Mouse (Mus musculus) forebrain, embryonic 11.5 days (tissue): ENCODE data around the gene Olfr632. TPM values are rescaled to one million over a fixed set of nuclear protein-coding genes. Genes with fewer than 3 reads are reported as not detected.

ENCODE experiments used
- ATAC-seq: fragments of 200-750 bp; cut with Nextera tagmentation; replicated peaks from 2 replicates; pipeline ENCODE4 v1.8.0; 2017; ENCODE audit warnings: moderate TSS enrichment; ENCODE audit not compliant: low FRiP score
- DNase-seq: peaks from one replicate; pipeline ENCODE4 v3.0.0-alpha.2; 2017; ENCODE audit warnings: low spot score
- H3K27ac ChIP-seq: fragments of 300-500 bp; sonication (generic); 2 replicates; pipeline ENCODE4 v1.5.1; 2014; ENCODE audit warnings: low read depth, low read length
- H3K27me3 ChIP-seq: fragments of 300-500 bp; sonication (generic); 2 replicates; pipeline ENCODE4 v1.6.1; 2014; ENCODE audit warnings: mild to moderate bottlenecking, low read length, mixed read lengths; ENCODE audit not compliant: control insufficient read depth, insufficient read depth
- H3K36me3 ChIP-seq: fragments of 300-500 bp; sonication (generic); 2 replicates; pipeline ENCODE4 v1.6.1; 2014; ENCODE audit warnings: mild to moderate bottlenecking, low read length, moderate library complexity, mixed read lengths; ENCODE audit not compliant: control insufficient read depth, insufficient read depth
- H3K4me1 ChIP-seq: fragments of 300-500 bp; sonication (generic); replicated peaks from 2 replicates; pipeline ENCODE4 v1.6.1; 2014; ENCODE audit warnings: low read length, mixed read lengths; ENCODE audit not compliant: control insufficient read depth, insufficient read depth
- H3K4me2 ChIP-seq: fragments of 300-500 bp; sonication (generic); 2 replicates; pipeline ENCODE4 v1.6.1; 2014; ENCODE audit warnings: low read depth, mild to moderate bottlenecking, low read length, moderate library complexity, mixed read lengths; ENCODE audit not compliant: severe bottlenecking
- H3K4me3 ChIP-seq: fragments of 300-500 bp; sonication (generic); 2 replicates; pipeline ENCODE4 v1.5.1; 2014; ENCODE audit warnings: low read depth, low read length
- H3K9ac ChIP-seq: fragments of 300-500 bp; sonication (generic); 2 replicates; pipeline ENCODE4 v1.6.1; 2014; ENCODE audit warnings: low read length
- H3K9me3 ChIP-seq: fragments of 300-500 bp; sonication (generic); 2 replicates; pipeline ENCODE4 v1.6.1; 2016; ENCODE audit warnings: low read length, mixed read lengths; ENCODE audit not compliant: control insufficient read depth
- WGBS: fragments of 180-500 bp; shearing (Covaris S2); extraction: QIAGEN DNeasy Blood & Tissue Kit; methylation state at CpG from one replicate; pipeline ENCODE4 v1.1.7; 2014; 5-methylcytosine and 5-hydroxymethylcytosine counted together
- polyA plus RNA-seq: library from polyadenylated mRNA; unstranded; fragments of >200 nt; fragmentation: Nextera tagmentation; extraction: Ambion mirVana; gene quantifications from 2 replicates; pipeline ENCODE4 v1.2.1, GENCODE M21; 2014

Olfr632 gene
- 0.12 TPM in 1 of 2 replicates, not detected in the other for polyA plus RNA-seq

- no peak within 1 kb of the TSS for H3K4me3 ChIP-seq
- no peak for DNase-seq
- no peaks in the 10 kb centered on the region for H3K4me1 ChIP-seq
- no peak within 1 kb of the TSS for H3K9ac ChIP-seq
- H3K9me3 ChIP-seq: no peaks in the 10 kb centered on the region
- H3K4me2 ChIP-seq: no peak within 1 kb of the TSS
- 75% methylated on average over 2 of the region's 2 CpGs for WGBS
- no peaks in the 10 kb centered on the region for H3K27me3 ChIP-seq
- no peak within 1 kb of the TSS for H3K27ac ChIP-seq
- H3K36me3 ChIP-seq: no peaks in the 10 kb centered on the region
- ATAC-seq: no peak
Observed at GRCm38 (mm10) chr7:103934264-103934663, at the start of gene Olfr632. Gene Olfr632 (plus strand): TSS chr7:103934347.

GRCm38 (mm10) chr7:103886152-103886551 is 48.0 kb upstream of the Olfr632 start, which contains the start of gene Olfr66:
Gene Olfr66 (minus strand): TSS chr7:103886252.
- Histone ChIP-seq H3K27ac (no peak within 1 kb of the TSS), H3K4me1 (no peaks in the 10 kb centered on the region), H3K36me3 (no peaks in the 10 kb centered on the region), H3K27me3 (no peaks in the 10 kb centered on the region), H3K4me3 (no peak within 1 kb of the TSS), H3K4me2 (no peak within 1 kb of the TSS), H3K9ac (no peak within 1 kb of the TSS), H3K9me3 (no peaks in the 10 kb centered on the region)
- no peak for DNase-seq
- no peak for ATAC-seq

- H3K4me1 ChIP-seq: no peaks in the 10 kb centered on the region
- 81% methylated on average over 1 of the region's 1 CpGs for WGBS
- H3K27me3 ChIP-seq: no peaks in the 10 kb centered on the region
- no peaks in the 10 kb centered on the region for H3K9me3 ChIP-seq
- DNase-seq (no peak), ATAC-seq (no peak)
- no peak within 1 kb of the TSS for H3K9ac ChIP-seq
- no peaks in the 10 kb centered on the region for H3K36me3 ChIP-seq
- H3K4me2 ChIP-seq: no peak within 1 kb of the TSS
- H3K4me3 ChIP-seq: no peak within 1 kb of the TSS
- H3K27ac ChIP-seq: no peak within 1 kb of the TSS
Observed at GRCm38 (mm10) chr7:103894385-103894784, 39.8 kb upstream of the Olfr632 start, which contains the start of gene Olfr64. Gene Olfr64 (minus strand): TSS chr7:103894485.

- no peak within 1 kb of the TSS for H3K4me3 ChIP-seq
- no peak within 1 kb of the TSS for H3K27ac ChIP-seq
- 88% methylated on average over 2 of the region's 2 CpGs for WGBS
- H3K9ac ChIP-seq: no peak within 1 kb of the TSS
- no peaks in the 10 kb centered on the region for H3K36me3 ChIP-seq
- H3K27me3 ChIP-seq: no peaks in the 10 kb centered on the region
- no peak for ATAC-seq
- H3K4me1 ChIP-seq: no peaks in the 10 kb centered on the region
- H3K4me2 ChIP-seq: no peak within 1 kb of the TSS
- no peaks in the 10 kb centered on the region; the same call in 1 of the 2 replicates for H3K9me3 ChIP-seq
- DNase-seq: no peak
Observed at GRCm38 (mm10) chr7:103903187-103903586, 31.0 kb upstream of the Olfr632 start, which contains the start of gene Olfr65. Gene Olfr65 (plus strand): TSS chr7:103903487.

- DNase-seq (no peak), ATAC-seq (no peak)
- H3K27me3 ChIP-seq: no peaks in the 10 kb centered on the region
- H3K4me2 ChIP-seq: no peak overlapping the region
- H3K36me3 ChIP-seq: no peaks in the 10 kb centered on the region
- H3K4me1 ChIP-seq: no peaks in the 10 kb centered on the region
- no peak overlapping the region for H3K4me3 ChIP-seq
- H3K9ac ChIP-seq: no peak overlapping the region
- H3K9me3 ChIP-seq: no peaks in the 10 kb centered on the region
- no peak overlapping the region for H3K27ac ChIP-seq
- 53% methylated on average over 3 of the region's 3 CpGs for WGBS
Observed at GRCm38 (mm10) chr7:103910047-103910446, 24.1 kb upstream of the Olfr632 start.

GRCm38 (mm10) chr7:103912969-103913511 is 21.1 kb upstream of the Olfr632 start:
- no peak overlapping the region for H3K4me2 ChIP-seq
- DNase-seq (no peak), ATAC-seq (no peak)
- no peak overlapping the region for H3K27ac ChIP-seq
- WGBS: 39% methylated on average over 8 of the region's 8 CpGs
- no peaks in the 10 kb centered on the region for H3K9me3 ChIP-seq
- H3K9ac ChIP-seq: no peak overlapping the region
- H3K36me3 ChIP-seq: no peaks in the 10 kb centered on the region
- H3K4me1 ChIP-seq: no peaks in the 10 kb centered on the region
- H3K4me3 ChIP-seq: no peak overlapping the region
- no peaks in the 10 kb centered on the region for H3K27me3 ChIP-seq

GRCm38 (mm10) chr7:103915338-103915737 is 18.8 kb upstream of the Olfr632 start:
- H3K27ac ChIP-seq: no peak overlapping the region
- no peak for DNase-seq
- H3K4me3 ChIP-seq: no peak overlapping the region
- H3K4me2 ChIP-seq: no peak overlapping the region
- H3K27me3 ChIP-seq: no peaks in the 10 kb centered on the region
- no peaks in the 10 kb centered on the region for H3K36me3 ChIP-seq
- H3K9me3 ChIP-seq: no peaks in the 10 kb centered on the region
- H3K9ac ChIP-seq: no peak overlapping the region
- no peaks in the 10 kb centered on the region for H3K4me1 ChIP-seq
- 0 out of 2 replicates have a peak, but pooled peaks have one; percentile 18 for ATAC-seq

- ATAC-seq (no peak), DNase-seq (no peak)
- Histone ChIP-seq H3K27me3 (no peaks in the 10 kb centered on the region), H3K27ac (no peak within 1 kb of the TSS), H3K9me3 (no peaks in the 10 kb centered on the region), H3K9ac (no peak within 1 kb of the TSS), H3K4me1 (no peaks in the 10 kb centered on the region), H3K36me3 (no peaks in the 10 kb centered on the region), H3K4me3 (no peak within 1 kb of the TSS), H3K4me2 (no peak within 1 kb of the TSS)
Observed at GRCm38 (mm10) chr7:103928525-103928924, 5.6 kb upstream of the Olfr632 start, which contains the start of gene Olfr631. Gene Olfr631 (plus strand): TSS chr7:103928825.

GRCm38 (mm10) chr7:103942730-103943129 is 8.6 kb downstream of the Olfr632 start:
- Histone ChIP-seq H3K27me3 (no peaks in the 10 kb centered on the region), H3K27ac (no peak overlapping the region), H3K9me3 (no peaks in the 10 kb centered on the region), H3K36me3 (no peaks in the 10 kb centered on the region), H3K4me2 (no peak overlapping the region), H3K9ac (no peak overlapping the region), H3K4me3 (no peak overlapping the region), H3K4me1 (no peaks in the 10 kb centered on the region)
- WGBS: 28% methylated on average over 2 of the region's 2 CpGs
- peak; percentile 79 for DNase-seq
- 0 out of 2 replicates have a peak, but pooled peaks have one; percentile 61 for ATAC-seq
